Mouse (Mus musculus) stomach, embryonic 14.5 days (tissue): Measurements from ENCODE around the gene 1700061G19Rik. TPM values are rescaled to one million over a fixed set of nuclear protein-coding genes. Genes with fewer than 3 reads are reported as not detected.

Experiments
- ATAC-seq: fragments of 200-750 bp; cut with Nextera tagmentation; 2 replicates; pipeline ENCODE4 v1.8.0; 2017; ENCODE audit warnings: low read depth, moderate TSS enrichment; ENCODE audit not compliant: insufficient number of reproducible peaks, insufficient read depth, low FRiP score
- H3K27ac ChIP-seq: fragments of 300-500 bp; sonication (generic); 2 replicates; pipeline ENCODE4 v1.5.1; 2014; ENCODE audit warnings: mild to moderate bottlenecking, low read length, moderate library complexity, mixed read lengths
- H3K27me3 ChIP-seq: fragments of 300-500 bp; sonication (generic); 2 replicates; pipeline ENCODE4 v1.6.1; 2014; ENCODE audit warnings: low read length, control low read depth, mixed read lengths; ENCODE audit not compliant: control insufficient read depth, insufficient read depth
- H3K36me3 ChIP-seq: fragments of 300-500 bp; sonication (generic); 2 replicates; pipeline ENCODE4 v1.6.1; 2014; ENCODE audit warnings: mild to moderate bottlenecking, control low read depth, low read length, moderate library complexity, mixed read lengths; ENCODE audit not compliant: control insufficient read depth, insufficient read depth
- H3K4me1 ChIP-seq: fragments of 300-500 bp; sonication (generic); 2 replicates; pipeline ENCODE4 v1.6.1; 2014; ENCODE audit warnings: low read length, control low read depth, mixed read lengths; ENCODE audit not compliant: control insufficient read depth, insufficient read depth
- H3K4me2 ChIP-seq: fragments of 300-500 bp; sonication (generic); replicated peaks from 2 replicates; pipeline ENCODE4 v1.6.1; 2014; ENCODE audit warnings: low read depth, low read length, control low read depth
- H3K4me3 ChIP-seq: fragments of 300-500 bp; sonication (generic); 2 replicates; pipeline ENCODE4 v1.5.1; 2014; ENCODE audit warnings: low read depth, low read length, control low read depth
- H3K9ac ChIP-seq: fragments of 300-500 bp; sonication (generic); replicated peaks from 2 replicates; pipeline ENCODE4 v1.6.1; 2014; ENCODE audit warnings: low read depth, mild to moderate bottlenecking, control low read depth, low read length, moderate library complexity, mixed read lengths
- H3K9me3 ChIP-seq: fragments of 300-500 bp; sonication (generic); 2 replicates; pipeline ENCODE4 v1.6.1; 2016; ENCODE audit warnings: low read depth, low read length, control low read depth; ENCODE audit not compliant: control insufficient read depth
- WGBS: fragments of 180-500 bp; shearing (Covaris S2); extraction: QIAGEN DNeasy Blood & Tissue Kit; methylation state at CpG from one replicate; pipeline ENCODE4 v1.1.7; 2014; 5-methylcytosine and 5-hydroxymethylcytosine counted together
- polyA plus RNA-seq: library from polyadenylated mRNA; unstranded; fragments of >200 nt; fragmentation: Nextera tagmentation; extraction: Ambion mirVana; gene quantifications from 2 replicates; pipeline ENCODE4 v1.2.1, GENCODE M21; 2014

Gene 1700061G19Rik
- polyA plus RNA-seq, 1 experiment from 2014 or later = 0.35 TPM

GRCm38 (mm10) chr17:56913444-56913843, 38.2 kb downstream of the 1700061G19Rik start:
- Histone ChIP-seq H3K9ac (no peak overlapping the region), H3K4me1 (no peaks in the 10 kb centered on the region), H3K4me2 (no peak overlapping the region), H3K9me3 (no peaks in the 10 kb centered on the region; the same call in 1 of the 2 replicates), H3K27ac (no peak overlapping the region), H3K27me3 (no peaks in the 10 kb centered on the region), H3K4me3 (no peak overlapping the region), H3K36me3 (peaks cover 18% of the 10 kb centered on the region; the same call in 1 of the 2 replicates)
- no peak for ATAC-seq

DNA sequence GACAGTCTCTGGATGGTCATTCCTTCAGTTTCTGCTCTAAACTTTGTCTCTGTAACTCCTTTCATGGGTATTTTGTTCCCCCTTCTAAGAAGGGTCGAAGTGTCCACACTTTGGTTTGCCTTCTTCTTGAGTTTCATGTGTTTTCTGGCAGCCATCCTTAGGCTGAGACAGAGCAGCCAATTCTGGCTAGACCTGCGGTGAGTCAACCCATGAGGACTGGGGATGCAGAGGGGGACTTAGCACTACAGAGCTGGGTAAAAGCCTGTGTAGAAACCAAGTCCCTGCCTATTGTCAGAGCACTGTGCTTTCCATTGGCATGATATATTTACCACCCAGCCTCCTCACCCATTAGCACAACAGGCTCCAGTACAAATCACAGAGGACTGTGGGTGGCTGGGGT, 41.9 kb downstream of the 1700061G19Rik start:
- H3K9ac ChIP-seq = no peak overlapping the region
- no peak for ATAC-seq
- H3K4me1 ChIP-seq = no peaks in the 10 kb centered on the region
- peaks cover 49% of the 10 kb centered on the region for H3K36me3 ChIP-seq
- no peaks in the 10 kb centered on the region; the same call in 1 of the 2 replicates for H3K9me3 ChIP-seq
- H3K4me2 ChIP-seq = no peak overlapping the region
- 94% methylated on average over 2 of the region's 2 CpGs for WGBS
- no peaks in the 10 kb centered on the region for H3K27me3 ChIP-seq
- no peak overlapping the region for H3K4me3 ChIP-seq
- H3K27ac ChIP-seq = no peak overlapping the region

GRCm38 (mm10) chr17:56919725-56920124, 44.4 kb downstream of the 1700061G19Rik start:
- no peak overlapping the region for H3K9ac ChIP-seq
- no peaks in the 10 kb centered on the region for H3K4me1 ChIP-seq
- 81% methylated on average over 3 of the region's 3 CpGs for WGBS
- no peak overlapping the region for H3K4me3 ChIP-seq
- no peak overlapping the region for H3K4me2 ChIP-seq
- no peaks in the 10 kb centered on the region for H3K9me3 ChIP-seq
- no peak for ATAC-seq
- H3K27me3 ChIP-seq = no peaks in the 10 kb centered on the region
- H3K36me3 ChIP-seq = peaks cover 51% of the 10 kb centered on the region
- H3K27ac ChIP-seq = no peak overlapping the region

DNA sequence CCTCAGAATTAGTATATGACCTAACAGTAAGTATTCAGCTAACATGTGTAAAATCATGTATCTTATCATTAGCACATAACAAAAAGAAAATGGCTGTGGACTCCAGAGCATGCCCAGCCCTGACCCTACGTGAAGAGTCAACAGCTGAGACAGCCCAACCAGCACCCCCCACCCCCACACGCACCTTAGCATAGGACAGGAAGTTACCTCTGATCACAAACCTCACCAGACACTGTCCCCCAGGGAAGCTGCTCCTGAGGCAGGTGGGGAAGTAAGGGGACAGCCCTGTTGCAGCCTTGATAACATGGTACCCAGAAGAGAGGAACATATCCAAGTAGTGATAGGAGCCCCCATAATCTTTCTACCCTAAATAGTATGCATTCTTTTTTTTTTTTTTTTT, 50.7 kb downstream of the 1700061G19Rik start:
- H3K9me3 ChIP-seq = no peaks in the 10 kb centered on the region
- ATAC-seq = no peak
- H3K36me3 ChIP-seq = peaks cover 31% of the 10 kb centered on the region
- no peak overlapping the region for H3K4me2 ChIP-seq
- 95% methylated on average over 2 of the region's 2 CpGs for WGBS
- H3K9ac ChIP-seq = no peak overlapping the region
- H3K4me1 ChIP-seq = no peaks in the 10 kb centered on the region
- no peak overlapping the region for H3K4me3 ChIP-seq
- no peaks in the 10 kb centered on the region for H3K27me3 ChIP-seq
- no peak overlapping the region for H3K27ac ChIP-seq

- Histone ChIP-seq H3K4me3 (no peak overlapping the region), H3K27me3 (no peaks in the 10 kb centered on the region), H3K4me1 (peaks cover 7% of the 10 kb centered on the region; the same call in 1 of the 2 replicates), H3K27ac (no peak overlapping the region), H3K9ac (no peak overlapping the region), H3K36me3 (peaks cover 17% of the 10 kb centered on the region), H3K9me3 (no peaks in the 10 kb centered on the region), H3K4me2 (no peak overlapping the region)
- no peak for ATAC-seq
Measured at GRCm38 (mm10) chr17:56929101-56929500, 53.8 kb downstream of the 1700061G19Rik start.

DNA sequence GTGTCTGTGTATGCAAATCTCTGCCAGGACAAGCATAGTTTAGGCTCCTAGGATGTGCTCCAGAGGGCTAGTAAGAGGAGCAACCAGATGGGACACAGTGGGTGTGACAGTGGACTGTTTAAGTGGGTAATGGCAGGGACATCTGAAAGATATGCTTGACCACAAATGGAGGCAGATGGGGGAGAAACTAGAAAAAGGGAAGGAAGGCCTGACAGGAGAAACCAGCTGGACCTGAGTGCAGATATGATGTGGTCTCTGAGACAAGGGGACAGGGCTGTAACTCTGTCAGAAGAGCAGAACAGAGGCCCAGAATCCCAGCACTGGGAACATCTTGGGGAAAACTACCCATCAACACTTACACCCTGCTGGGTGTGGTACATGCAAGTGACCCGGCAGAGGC, 54.3 kb downstream of the 1700061G19Rik start:
- Histone ChIP-seq H3K4me1 (peaks cover 11% of the 10 kb centered on the region; the same call in 1 of the 2 replicates), H3K36me3 (peaks cover 15% of the 10 kb centered on the region), H3K9me3 (no peaks in the 10 kb centered on the region), H3K27me3 (no peaks in the 10 kb centered on the region), H3K9ac (no peak overlapping the region), H3K4me2 (no peak overlapping the region), H3K27ac (no peak overlapping the region), H3K4me3 (no peak overlapping the region)
- WGBS = 83% methylated on average over 1 of the region's 1 CpGs
- ATAC-seq = no peak

- Histone ChIP-seq H3K4me2 (no peak overlapping the region), H3K9me3 (no peaks in the 10 kb centered on the region), H3K27me3 (no peaks in the 10 kb centered on the region), H3K27ac (no peak overlapping the region), H3K4me3 (no peak overlapping the region), H3K36me3 (peaks cover 14% of the 10 kb centered on the region), H3K4me1 (peaks cover 11% of the 10 kb centered on the region; the same call in 1 of the 2 replicates), H3K9ac (no peak overlapping the region)
- 84% methylated on average over 8 of the region's 8 CpGs for WGBS
- no peak for ATAC-seq
Measured at GRCm38 (mm10) chr17:56930026-56930425, 54.7 kb downstream of the 1700061G19Rik start.

DNA sequence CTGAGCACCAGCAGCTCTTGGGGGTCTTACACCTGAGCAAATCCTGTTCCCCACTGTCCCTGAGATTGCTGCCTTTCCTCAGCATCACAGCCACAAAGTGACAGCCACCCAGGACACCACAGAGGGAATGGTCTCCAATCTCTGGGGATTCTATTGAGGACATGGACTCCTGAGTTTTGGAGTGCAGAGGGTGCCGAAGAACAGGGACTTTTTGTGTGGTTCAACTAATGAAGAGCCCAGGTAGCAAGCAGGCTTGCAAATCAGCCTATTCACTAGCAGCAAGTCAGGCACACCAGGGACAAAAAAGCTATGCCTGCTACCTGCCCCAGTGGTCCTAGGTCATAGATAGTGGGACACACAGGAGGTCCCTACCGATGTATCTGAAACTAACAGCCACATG, 58.1 kb downstream of the 1700061G19Rik start:
- H3K9me3 ChIP-seq = no peaks in the 10 kb centered on the region
- no peak overlapping the region for H3K9ac ChIP-seq
- no peak overlapping the region for H3K4me3 ChIP-seq
- no peaks in the 10 kb centered on the region for H3K27me3 ChIP-seq
- no peak overlapping the region for H3K27ac ChIP-seq
- no peaks in the 10 kb centered on the region for H3K36me3 ChIP-seq
- peaks cover 11% of the 10 kb centered on the region; the same call in 1 of the 2 replicates for H3K4me1 ChIP-seq
- 0 out of 2 replicates have a peak overlapping the region, but pooled peaks have one; percentile 83 for H3K4me2 ChIP-seq
- no peak for ATAC-seq
- WGBS = 91% methylated on average over 2 of the region's 2 CpGs
